Mouse (Mus musculus) E14TG2a.4 (cell line): ENCODE measurements around the gene Igfbp4.
A peak's percentile ranks its signal among the peaks of the same experiment; 100 is the strongest.

Experiments
- H3K27me3 ChIP-seq: 2 replicates; pipeline ENCODE4 v1.6.1; 2014; ENCODE audit warnings: low read length, control low read depth; ENCODE audit not compliant: insufficient read depth
- H3K36me3 ChIP-seq: 2 replicates; pipeline ENCODE4 v1.6.1; 2014; ENCODE audit warnings: low read length, control low read depth; ENCODE audit not compliant: insufficient read depth
- H3K4me1 ChIP-seq: replicated peaks from 2 replicates; pipeline ENCODE4 v1.6.1; 2014; ENCODE audit warnings: low read depth, low read length, control low read depth
- H3K4me3 ChIP-seq: replicated peaks from 2 replicates; pipeline ENCODE4 v1.5.1; 2014; ENCODE audit warnings: mild to moderate bottlenecking, low read length
- H3K9me3 ChIP-seq: 2 replicates; pipeline ENCODE4 v1.6.1; 2014; ENCODE audit warnings: low read length, control low read depth
- CTCF ChIP-seq: conservative IDR thresholded peaks from 2 replicates; pipeline ENCODE4 v1.5.1; 2014; ENCODE audit warnings: low read length
- NANOG ChIP-seq: IDR thresholded peaks from 2 replicates; pipeline ENCODE4 v1.6.1; 2014; ENCODE audit warnings: borderline replicate concordance, low read length, mixed read lengths
- POU5F1 ChIP-seq: IDR thresholded peaks from 2 replicates; pipeline ENCODE4 v1.6.1; 2014; ENCODE audit warnings: low read length, borderline replicate concordance

Gene Igfbp4

DNA sequence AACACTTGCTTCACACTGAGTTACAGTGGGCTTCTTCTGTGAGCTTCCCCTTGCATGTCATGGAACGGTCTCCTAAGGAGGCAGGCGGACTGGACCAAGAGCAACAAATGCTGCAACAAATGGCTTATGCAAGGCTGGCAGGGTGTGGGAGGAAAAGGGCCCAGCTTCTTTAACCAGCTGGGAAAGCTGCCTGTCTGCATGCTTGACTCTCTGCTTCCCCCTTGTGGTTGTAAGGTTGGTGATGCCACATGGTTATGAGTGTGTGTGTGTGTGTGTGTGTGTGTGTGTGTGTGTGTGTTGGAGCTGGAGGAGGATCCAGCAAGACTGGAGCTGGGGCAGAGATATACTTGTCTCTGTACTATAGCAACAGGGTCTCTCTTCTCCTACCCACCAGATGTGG is 24.9 kb downstream of the Igfbp4 start:
- Histone ChIP-seq H3K27me3 (peaks cover 13% of the 10 kb centered on the region), H3K9me3 (no peaks in the 10 kb centered on the region), H3K4me1 (peaks cover 29% of the 10 kb centered on the region), H3K4me3 (no peak overlapping the region), H3K36me3 (no peaks in the 10 kb centered on the region)
- no peak for TF ChIP-seq POU5F1
- peak; percentile 61 for TF ChIP-seq CTCF

DNA sequence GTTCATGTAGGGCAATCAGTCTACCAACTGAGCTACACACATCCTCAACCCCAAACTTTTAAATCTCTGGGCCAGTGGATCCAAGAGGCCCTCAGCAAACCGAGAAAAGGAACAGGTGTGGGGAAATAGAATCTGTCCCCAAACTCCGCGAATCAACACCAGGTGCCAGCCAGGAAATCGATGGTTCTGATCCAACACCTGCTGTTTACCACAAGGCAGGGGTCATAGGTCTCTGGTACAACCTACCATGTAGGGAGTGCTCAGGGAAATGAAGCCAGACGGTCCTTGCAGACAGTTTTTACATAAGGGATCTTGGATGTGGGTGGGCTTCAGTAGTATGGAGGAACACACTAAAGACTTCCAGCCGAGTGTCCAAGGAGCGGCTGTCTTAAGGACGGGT is 26.5 kb downstream of the Igfbp4 start:
- H3K4me3 ChIP-seq: no peak overlapping the region
- TF ChIP-seq NANOG: no peak
- TF ChIP-seq CTCF: no peak
- TF ChIP-seq POU5F1: no peak
- H3K36me3 ChIP-seq: no peaks in the 10 kb centered on the region
- no peaks in the 10 kb centered on the region for H3K9me3 ChIP-seq
- H3K4me1 ChIP-seq: peaks cover 18% of the 10 kb centered on the region
- peaks cover 22% of the 10 kb centered on the region for H3K27me3 ChIP-seq

DNA sequence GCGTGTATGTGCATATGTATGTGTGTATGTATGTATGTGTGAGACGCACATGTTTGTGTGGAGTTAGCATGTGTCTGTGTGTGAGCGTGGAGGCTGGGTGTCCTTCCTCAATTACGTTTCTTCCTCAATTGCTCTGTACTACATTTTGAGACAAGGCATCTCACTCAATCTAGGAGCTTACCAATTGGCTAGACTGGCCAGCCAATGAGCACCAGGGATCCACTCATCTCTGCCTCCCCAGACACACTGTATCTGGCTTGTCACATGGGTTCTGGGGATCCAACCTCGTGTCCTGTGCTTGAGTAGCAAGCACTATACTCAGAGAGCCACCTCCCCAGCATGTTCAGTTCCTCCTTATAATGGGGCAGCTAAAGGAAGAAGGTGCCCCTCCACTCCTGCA is 27.4 kb downstream of the Igfbp4 start:
- Histone ChIP-seq H3K4me3 (no peak overlapping the region), H3K36me3 (no peaks in the 10 kb centered on the region), H3K4me1 (peaks cover 11% of the 10 kb centered on the region), H3K27me3 (peaks cover 21% of the 10 kb centered on the region), H3K9me3 (no peaks in the 10 kb centered on the region)
- TF ChIP-seq NANOG (no peak), POU5F1 (no peak), CTCF (no peak)

- Histone ChIP-seq H3K27me3 (peaks cover 18% of the 10 kb centered on the region), H3K4me3 (no peak overlapping the region), H3K4me1 (peaks cover 14% of the 10 kb centered on the region), H3K36me3 (no peaks in the 10 kb centered on the region), H3K9me3 (no peaks in the 10 kb centered on the region)
- TF ChIP-seq NANOG (no peak), POU5F1 (no peak)
These were observed 30.8 kb downstream of the Igfbp4 start for GRCm38 (mm10) chr11:99071866-99072265.

DNA sequence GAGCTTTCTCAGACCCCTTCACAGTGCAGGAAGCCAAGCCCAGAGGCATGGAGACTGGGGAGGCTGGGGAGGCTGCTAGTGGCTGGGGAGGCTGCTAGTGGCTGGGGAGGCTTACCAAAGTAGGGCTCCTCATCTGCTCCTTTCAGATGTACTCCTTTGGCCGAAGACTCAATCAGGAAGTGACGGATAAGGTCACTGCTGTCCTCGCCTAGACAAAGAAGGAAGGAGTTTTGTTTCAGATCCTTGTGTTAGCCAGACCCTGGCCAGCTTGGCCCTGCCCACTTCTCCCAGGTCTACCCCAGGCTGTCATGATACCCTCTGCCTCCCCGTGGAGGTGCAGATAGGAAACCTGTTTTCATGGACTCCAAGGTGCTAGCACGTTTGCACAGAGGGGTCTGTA is 32.7 kb downstream of the Igfbp4 start:
- Histone ChIP-seq H3K4me1 (peaks cover 18% of the 10 kb centered on the region), H3K36me3 (no peaks in the 10 kb centered on the region), H3K27me3 (peaks cover 18% of the 10 kb centered on the region), H3K4me3 (no peak overlapping the region), H3K9me3 (no peaks in the 10 kb centered on the region)
- no peak for TF ChIP-seq POU5F1
- no peak for TF ChIP-seq CTCF
- no peak for TF ChIP-seq NANOG

GRCm38 (mm10) chr11:99076744-99077319 is 35.8 kb downstream of the Igfbp4 start:
- no peak for TF ChIP-seq POU5F1
- TF ChIP-seq CTCF: no peak
- TF ChIP-seq NANOG: no peak
- peaks cover 31% of the 10 kb centered on the region for H3K4me1 ChIP-seq
- H3K27me3 ChIP-seq: peaks cover 21% of the 10 kb centered on the region; the same call in 1 of the 2 replicates
- no peaks in the 10 kb centered on the region for H3K36me3 ChIP-seq
- no peaks in the 10 kb centered on the region for H3K9me3 ChIP-seq
- no peak overlapping the region for H3K4me3 ChIP-seq

DNA sequence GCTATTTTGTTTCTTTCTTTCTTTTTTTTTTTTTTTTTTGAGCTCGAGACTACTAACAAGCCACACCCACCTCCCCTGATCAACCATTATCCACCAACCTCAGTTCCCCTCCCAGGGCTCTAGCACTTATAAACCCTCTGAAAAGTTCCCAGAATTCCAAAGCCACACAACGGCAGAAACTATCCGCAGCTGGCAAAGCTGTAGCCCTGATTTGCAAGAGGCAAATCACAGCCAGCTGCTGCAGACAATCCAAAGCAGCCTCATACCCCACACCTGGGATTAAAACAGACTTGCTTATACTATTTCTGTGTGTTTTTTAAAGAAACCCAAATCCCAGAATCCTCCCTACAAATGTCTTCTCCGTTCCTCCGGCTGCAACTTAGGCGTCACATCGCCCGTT is 36.8 kb downstream of the Igfbp4 start:
- Histone ChIP-seq H3K4me1 (peaks cover 40% of the 10 kb centered on the region), H3K27me3 (peaks cover 16% of the 10 kb centered on the region; the same call in 1 of the 2 replicates), H3K9me3 (no peaks in the 10 kb centered on the region), H3K36me3 (no peaks in the 10 kb centered on the region), H3K4me3 (no peak overlapping the region)
- TF ChIP-seq NANOG (no peak), POU5F1 (no peak), CTCF (no peak)

- TF ChIP-seq POU5F1 (no peak), CTCF (no peak), NANOG (no peak)
- Histone ChIP-seq H3K4me3 (no peak overlapping the region), H3K27me3 (peaks cover 23% of the 10 kb centered on the region; the same call in 1 of the 2 replicates)
These were observed 40.0 kb downstream of the Igfbp4 start for GRCm38 (mm10) chr11:99080902-99081543.

GRCm38 (mm10) chr11:99081566-99081965 is 40.5 kb downstream of the Igfbp4 start:
- peaks cover 34% of the 10 kb centered on the region for H3K4me1 ChIP-seq
- peaks cover 24% of the 10 kb centered on the region; the same call in 1 of the 2 replicates for H3K27me3 ChIP-seq
- no peaks in the 10 kb centered on the region for H3K36me3 ChIP-seq
- H3K9me3 ChIP-seq: no peaks in the 10 kb centered on the region
- TF ChIP-seq CTCF (no peak), NANOG (no peak), POU5F1 (no peak)
- no peak overlapping the region for H3K4me3 ChIP-seq

More at GRCm38 (mm10) chr11:99080902-99081543, 40.0 kb downstream of the Igfbp4 start:
- H3K4me1 ChIP-seq: peaks cover 35% of the 10 kb centered on the region
- H3K9me3 ChIP-seq: no peaks in the 10 kb centered on the region
- H3K36me3 ChIP-seq: no peaks in the 10 kb centered on the region
